Mouse (Mus musculus): ENCODE measurements around the gene Morc3. TPM values are rescaled to one million over a fixed set of nuclear protein-coding genes. Genes with fewer than 3 reads are reported as not detected.

Gene Morc3
- polyA plus RNA-seq, 1 experiment from 2014 or later: 11.7 TPM

DNA sequence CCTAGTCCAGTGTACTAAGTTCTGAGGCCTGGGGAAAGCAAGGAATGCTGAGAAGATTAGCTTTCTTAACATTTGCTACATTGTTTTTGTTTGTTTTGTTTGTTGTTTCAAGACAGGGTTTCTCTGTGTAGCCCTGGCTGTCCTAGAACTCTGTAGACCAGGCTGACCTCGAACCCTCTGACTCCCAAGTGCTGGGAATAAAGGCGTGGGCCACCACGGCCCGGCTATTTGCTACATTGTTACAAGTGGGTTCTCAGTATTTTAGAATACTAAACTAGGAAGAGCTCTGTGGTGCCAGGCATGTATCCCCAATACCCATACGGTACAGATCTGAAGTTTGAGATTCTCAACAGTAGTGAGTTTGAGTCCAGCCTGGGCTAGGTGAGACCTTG is 52.8 kb downstream of the Morc3 start:
- Histone ChIP-seq H3K27ac (ENCODE audit: low read depth) (no peak overlapping the region), H3K4me2 (ENCODE audit: low read depth, low read length) (peak overlapping the region; percentile 96), H3K36me3 (replicated peaks; ENCODE audit: insufficient read depth, low read length) (peaks cover 18% of the 10 kb centered on the region), H3K4me3 (ENCODE audit: low read depth, low read length) (peak overlapping the region; percentile 93), H3K4me1 (ENCODE audit: insufficient read depth) (peaks cover 12% of the 10 kb centered on the region), H3K9ac (replicated peaks) (peak overlapping the region; percentile 87), H3K9me3 (ENCODE audit: low read length) (no peaks in the 10 kb centered on the region), H3K27me3 (ENCODE audit: insufficient read depth, low read length) (no peaks in the 10 kb centered on the region)
- DNase-seq: no peak
- 50% methylated on average over 5 of the region's 5 CpGs for WGBS (ENCODE audit: insufficient replicate concordance)
- no peak for TF ChIP-seq CTCF (IDR thresholded peaks at IDR 0.05; ENCODE audit: low read depth)
- no peak for TF ChIP-seq EP300 (IDR thresholded peaks at IDR 0.05; ENCODE audit: low read depth)
- no peak for ATAC-seq

DNA sequence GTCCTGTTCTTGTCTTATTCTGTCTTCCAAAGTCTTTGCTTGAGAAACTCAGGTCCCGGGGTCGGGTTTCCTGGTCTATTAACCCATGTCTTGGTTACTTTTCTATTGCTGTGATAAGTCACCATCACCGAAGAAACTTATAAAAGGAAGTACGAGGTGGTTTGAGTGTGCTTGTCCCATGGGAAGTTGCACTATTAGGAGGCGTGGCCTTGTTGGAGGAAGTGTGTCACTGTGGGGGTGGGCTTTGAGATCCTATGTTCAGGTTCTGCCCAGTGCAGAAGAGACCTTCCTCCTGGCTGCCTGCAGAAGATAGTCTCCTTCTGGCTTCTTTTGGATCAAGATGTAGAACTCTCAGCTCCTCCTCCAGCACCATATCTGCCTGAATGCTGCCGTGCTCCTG is 56.6 kb downstream of the Morc3 start:
- Histone ChIP-seq H3K4me3 (ENCODE audit: low read depth, low read length) (no peak overlapping the region), H3K36me3 (replicated peaks; ENCODE audit: insufficient read depth, low read length) (peaks cover 42% of the 10 kb centered on the region), H3K27me3 (ENCODE audit: insufficient read depth, low read length) (no peaks in the 10 kb centered on the region), H3K9me3 (ENCODE audit: low read length) (no peaks in the 10 kb centered on the region), H3K9ac (replicated peaks) (no peak overlapping the region), H3K27ac (ENCODE audit: low read depth) (no peak overlapping the region), H3K4me2 (ENCODE audit: low read depth, low read length) (no peak overlapping the region), H3K4me1 (ENCODE audit: insufficient read depth) (peaks cover 7% of the 10 kb centered on the region)
- WGBS (ENCODE audit: insufficient replicate concordance): 76% methylated on average over 6 of the region's 6 CpGs
- DNase-seq (no peak), ATAC-seq (no peak)
- no peak for TF ChIP-seq EP300 (IDR thresholded peaks at IDR 0.05; ENCODE audit: low read depth)

DNA sequence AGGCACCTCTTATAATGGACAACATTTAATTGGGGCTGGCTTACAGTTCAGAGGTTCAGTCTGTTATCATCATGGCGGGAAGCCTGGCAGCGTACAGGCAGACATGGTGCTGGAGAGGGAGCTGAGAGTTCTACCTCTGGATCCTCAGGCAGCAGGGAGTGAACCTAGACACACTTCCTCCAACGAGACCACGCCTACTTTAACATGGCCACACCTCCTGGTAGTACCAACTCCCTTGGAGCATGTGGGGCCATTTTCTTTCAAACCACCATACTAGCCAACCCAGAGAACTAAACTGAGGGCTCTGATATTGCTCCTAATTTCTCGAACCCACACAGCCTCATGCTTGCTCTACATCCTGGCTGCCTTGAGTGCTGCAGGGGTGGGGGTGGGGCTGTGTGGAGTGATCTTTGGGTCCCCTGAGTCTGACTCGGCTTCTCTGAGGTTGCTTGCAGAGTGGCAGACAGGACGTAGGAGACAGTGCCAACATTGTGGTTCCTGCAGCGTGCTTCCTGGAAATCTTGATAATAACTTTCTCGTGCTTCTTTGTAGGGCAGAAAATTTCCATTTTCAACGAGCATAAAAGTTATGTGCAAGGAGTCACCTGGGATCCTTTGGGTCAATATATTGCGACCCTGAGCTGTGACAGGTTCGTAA is 59.2 kb downstream of the Morc3 start:
- no peak overlapping the region for H3K4me3 ChIP-seq (ENCODE audit: low read depth, low read length)
- no peak for TF ChIP-seq EP300 (IDR thresholded peaks at IDR 0.05; ENCODE audit: low read depth)
- no peak for TF ChIP-seq CTCF (IDR thresholded peaks at IDR 0.05; ENCODE audit: low read depth)
- H3K9me3 ChIP-seq (ENCODE audit: low read length): no peaks in the 10 kb centered on the region
- DNase-seq (no peak), ATAC-seq (peak; percentile 40; the same call in 1 of the 2 replicates)
- WGBS (ENCODE audit: insufficient replicate concordance): 66% methylated on average over 12 of the region's 12 CpGs
- H3K9ac ChIP-seq (replicated peaks): no peak overlapping the region
- H3K36me3 ChIP-seq (replicated peaks; ENCODE audit: insufficient read depth, low read length): peaks cover 45% of the 10 kb centered on the region
- no peak overlapping the region for H3K27ac ChIP-seq (ENCODE audit: low read depth)
- H3K27me3 ChIP-seq (ENCODE audit: insufficient read depth, low read length): no peaks in the 10 kb centered on the region
- no peaks in the 10 kb centered on the region for H3K4me1 ChIP-seq (ENCODE audit: insufficient read depth)
- H3K4me2 ChIP-seq (ENCODE audit: low read depth, low read length): no peak overlapping the region

DNA sequence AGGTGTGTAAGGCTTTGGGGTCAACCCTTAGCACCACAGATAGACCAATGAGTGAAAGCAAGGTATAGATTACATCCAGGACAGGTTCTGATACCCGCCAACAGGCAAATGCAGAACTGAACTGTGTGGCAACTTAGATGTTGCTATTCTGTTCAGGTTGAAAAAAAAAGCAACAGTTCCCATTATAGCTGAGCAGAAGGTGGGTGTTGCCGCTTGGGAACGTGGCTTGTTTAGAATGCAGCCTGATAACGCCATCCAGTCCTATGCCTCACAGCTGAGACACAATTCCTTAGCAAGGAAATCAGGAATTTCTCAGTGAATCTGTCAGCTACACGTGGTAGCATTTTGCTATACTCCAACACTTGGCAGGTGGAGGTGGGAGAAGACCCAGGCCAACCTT is 61.4 kb downstream of the Morc3 start:
- no peak overlapping the region for H3K9ac ChIP-seq (replicated peaks)
- no peak for ATAC-seq
- no peak for TF ChIP-seq EP300 (IDR thresholded peaks at IDR 0.05; ENCODE audit: low read depth)
- no peak for TF ChIP-seq CTCF (IDR thresholded peaks at IDR 0.05; ENCODE audit: low read depth)
- peaks cover 31% of the 10 kb centered on the region for H3K36me3 ChIP-seq (replicated peaks; ENCODE audit: insufficient read depth, low read length)
- no peak overlapping the region for H3K4me3 ChIP-seq (ENCODE audit: low read depth, low read length)
- no peaks in the 10 kb centered on the region for H3K4me1 ChIP-seq (ENCODE audit: insufficient read depth)
- H3K27me3 ChIP-seq (ENCODE audit: insufficient read depth, low read length): no peaks in the 10 kb centered on the region
- no peak overlapping the region for H3K27ac ChIP-seq (ENCODE audit: low read depth)
- DNase-seq: no peak
- no peaks in the 10 kb centered on the region for H3K9me3 ChIP-seq (ENCODE audit: low read length)
- WGBS (ENCODE audit: insufficient replicate concordance): 90% methylated on average over 5 of the region's 5 CpGs
- H3K4me2 ChIP-seq (ENCODE audit: low read depth, low read length): no peak overlapping the region

DNA sequence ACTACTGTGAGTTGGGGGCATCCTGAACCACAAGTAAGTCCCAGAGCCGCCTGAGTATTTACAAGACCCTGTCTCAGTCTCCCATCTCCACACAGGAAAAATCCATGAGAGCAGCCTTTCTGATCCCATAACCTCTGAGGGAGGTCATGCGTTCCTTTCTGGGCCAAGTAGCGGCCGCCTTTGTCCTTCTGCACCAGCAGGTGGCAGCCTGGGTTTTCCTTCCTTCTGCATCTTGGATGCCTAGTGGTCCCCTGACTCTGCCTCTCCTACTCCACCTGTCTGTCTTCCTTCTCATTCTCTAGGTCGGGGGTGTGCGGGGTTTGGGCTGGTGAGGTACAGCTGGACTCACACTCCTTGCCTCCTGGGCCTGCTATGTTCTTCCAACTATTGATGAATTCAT is 71.1 kb downstream of the Morc3 start:
- no peaks in the 10 kb centered on the region for H3K9me3 ChIP-seq (ENCODE audit: low read length)
- H3K4me3 ChIP-seq (ENCODE audit: low read depth, low read length): no peak overlapping the region
- H3K9ac ChIP-seq (replicated peaks): no peak overlapping the region
- ATAC-seq: no peak
- DNase-seq: no peak
- TF ChIP-seq CTCF (IDR thresholded peaks at IDR 0.05; ENCODE audit: low read depth): peak; percentile 44
- TF ChIP-seq EP300 (IDR thresholded peaks at IDR 0.05; ENCODE audit: low read depth): no peak
- H3K4me1 ChIP-seq (ENCODE audit: insufficient read depth): no peaks in the 10 kb centered on the region
- no peak overlapping the region for H3K4me2 ChIP-seq (ENCODE audit: low read depth, low read length)
- no peaks in the 10 kb centered on the region for H3K27me3 ChIP-seq (ENCODE audit: insufficient read depth, low read length)
- H3K36me3 ChIP-seq (replicated peaks; ENCODE audit: insufficient read depth, low read length): peaks cover 10% of the 10 kb centered on the region
- WGBS (ENCODE audit: insufficient replicate concordance): 88% methylated on average over 6 of the region's 6 CpGs
- no peak overlapping the region for H3K27ac ChIP-seq (ENCODE audit: low read depth)

DNA sequence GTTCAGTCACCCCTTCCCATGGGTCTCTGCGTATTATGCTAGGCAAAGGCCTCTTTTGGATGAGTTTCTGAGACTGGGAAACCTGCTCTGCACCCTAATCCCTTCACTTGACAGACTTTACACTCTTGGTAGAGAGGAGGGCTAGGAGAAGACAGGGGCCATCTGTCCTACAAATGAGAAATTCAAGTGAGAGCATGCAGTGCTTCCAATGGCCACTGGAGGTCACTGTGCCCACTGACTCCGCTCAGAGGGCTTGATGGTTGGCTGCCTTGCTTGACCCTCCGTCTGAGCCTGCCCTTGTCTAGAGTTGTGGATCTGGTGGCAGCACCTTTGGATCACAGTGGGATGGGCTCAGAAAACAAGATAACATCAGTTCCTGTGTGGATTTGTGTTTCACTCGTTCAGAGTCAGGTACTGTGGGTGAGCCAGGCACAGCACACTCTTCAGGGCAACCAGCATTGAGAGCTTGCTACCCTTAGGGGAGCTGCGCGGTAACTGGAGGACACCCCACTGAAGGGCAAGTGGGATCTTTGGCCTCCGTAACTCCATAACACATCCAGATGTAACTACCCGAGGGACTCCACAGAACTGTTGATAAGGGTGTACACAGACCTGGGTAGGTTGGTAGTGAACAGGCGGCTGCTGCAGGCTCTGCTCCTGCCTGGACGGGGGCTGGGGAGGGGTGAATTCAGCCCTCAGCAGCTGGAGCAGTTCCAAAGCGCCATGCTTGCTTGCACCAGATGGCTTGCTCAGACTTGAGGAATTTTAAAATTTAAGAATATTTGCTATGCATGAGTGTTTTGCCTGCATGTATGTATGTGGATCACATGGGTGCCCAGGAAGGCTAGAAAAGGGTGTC is 74.5 kb downstream of the Morc3 start:
- Histone ChIP-seq H3K4me1 (ENCODE audit: insufficient read depth) (no peaks in the 10 kb centered on the region), H3K9ac (replicated peaks) (no peak overlapping the region), H3K27me3 (ENCODE audit: insufficient read depth, low read length) (no peaks in the 10 kb centered on the region), H3K4me3 (ENCODE audit: low read depth, low read length) (no peak overlapping the region), H3K4me2 (ENCODE audit: low read depth, low read length) (no peak overlapping the region), H3K9me3 (ENCODE audit: low read length) (no peaks in the 10 kb centered on the region), H3K36me3 (replicated peaks; ENCODE audit: insufficient read depth, low read length) (peaks cover 4% of the 10 kb centered on the region), H3K27ac (ENCODE audit: low read depth) (no peak overlapping the region)
- DNase-seq (peak; percentile 76), ATAC-seq (peak; percentile 62)
- TF ChIP-seq CTCF (IDR thresholded peaks at IDR 0.05; ENCODE audit: low read depth) (peak; percentile 97), EP300 (IDR thresholded peaks at IDR 0.05; ENCODE audit: low read depth) (no peak)
- WGBS (ENCODE audit: insufficient replicate concordance): 66% methylated on average over 11 of the region's 11 CpGs
